Mouse (Mus musculus): ENCODE measurements around the gene Csf1. TPM values are rescaled to one million over a fixed set of nuclear protein-coding genes. Genes with fewer than 3 reads are reported as not detected.
A peak's percentile ranks its signal among the peaks of the same experiment; 100 is the strongest.

Gene Csf1
- polyA plus RNA-seq, 1 experiment from 2014 or later, result 3.9 TPM

GRCm38 (mm10) chr3:107796191-107796983, 36.1 kb upstream of the Csf1 start:
- peaks cover 5% of the 10 kb centered on the region; the same call in 1 of the 2 replicates for H3K4me1 ChIP-seq (ENCODE audit: control insufficient read depth, insufficient read depth, low read length)
- no peak overlapping the region for H3K9ac ChIP-seq (replicated peaks; ENCODE audit: low read length)
- no peak overlapping the region for H3K27ac ChIP-seq (replicated peaks; ENCODE audit: low read depth, low read length)
- no peaks in the 10 kb centered on the region for H3K27me3 ChIP-seq (ENCODE audit: control insufficient read depth, insufficient read depth, low read length)
- H3K4me3 ChIP-seq (ENCODE audit: low read depth, low read length), result no peak overlapping the region
- no peak overlapping the region for H3K4me2 ChIP-seq (ENCODE audit: low read depth, low read length)
- no peaks in the 10 kb centered on the region for H3K9me3 ChIP-seq (replicated peaks; ENCODE audit: control insufficient read depth, low read length)
- WGBS, result 80% methylated on average over 8 of the region's 8 CpGs
- no peak for DNase-seq (ENCODE audit: low spot score)
- no peaks in the 10 kb centered on the region for H3K36me3 ChIP-seq (replicated peaks; ENCODE audit: control insufficient read depth, insufficient read depth, low read depth, low read length)
- no peak for ATAC-seq (replicated peaks; ENCODE audit: insufficient number of reproducible peaks, low FRiP score, low TSS enrichment, low read depth)

- no peaks in the 10 kb centered on the region for H3K36me3 ChIP-seq (replicated peaks; ENCODE audit: control insufficient read depth, insufficient read depth, low read depth, low read length)
- H3K27ac ChIP-seq (replicated peaks; ENCODE audit: low read depth, low read length), result no peak overlapping the region
- H3K4me2 ChIP-seq (ENCODE audit: low read depth, low read length), result no peak overlapping the region
- no peak for DNase-seq (ENCODE audit: low spot score)
- no peaks in the 10 kb centered on the region for H3K27me3 ChIP-seq (ENCODE audit: control insufficient read depth, insufficient read depth, low read length)
- H3K4me3 ChIP-seq (ENCODE audit: low read depth, low read length), result no peak overlapping the region
- H3K9me3 ChIP-seq (replicated peaks; ENCODE audit: control insufficient read depth, low read length), result no peaks in the 10 kb centered on the region
- ATAC-seq (replicated peaks; ENCODE audit: insufficient number of reproducible peaks, low FRiP score, low TSS enrichment, low read depth), result no peak
- H3K4me1 ChIP-seq (ENCODE audit: control insufficient read depth, insufficient read depth, low read length), result peaks cover 5% of the 10 kb centered on the region; the same call in 1 of the 2 replicates
- H3K9ac ChIP-seq (replicated peaks; ENCODE audit: low read length), result no peak overlapping the region
- WGBS, result 88% methylated on average over 3 of the region's 3 CpGs
Observed at GRCm38 (mm10) chr3:107794890-107795289, 34.6 kb upstream of the Csf1 start.

GRCm38 (mm10) chr3:107793300-107794201, 33.3 kb upstream of the Csf1 start:
- Histone ChIP-seq H3K4me2 (ENCODE audit: low read depth, low read length) (no peak overlapping the region), H3K9ac (replicated peaks; ENCODE audit: low read length) (no peak overlapping the region)

GRCm38 (mm10) chr3:107792736-107793135, 32.5 kb upstream of the Csf1 start:
- ATAC-seq (replicated peaks; ENCODE audit: insufficient number of reproducible peaks, low FRiP score, low TSS enrichment, low read depth), result no peak
- no peak overlapping the region for H3K27ac ChIP-seq (replicated peaks; ENCODE audit: low read depth, low read length)
- H3K9me3 ChIP-seq (replicated peaks; ENCODE audit: control insufficient read depth, low read length), result no peaks in the 10 kb centered on the region
- H3K9ac ChIP-seq (replicated peaks; ENCODE audit: low read length), result no peak overlapping the region
- H3K4me1 ChIP-seq (ENCODE audit: control insufficient read depth, insufficient read depth, low read length), result peaks cover 5% of the 10 kb centered on the region; the same call in 1 of the 2 replicates
- no peaks in the 10 kb centered on the region for H3K36me3 ChIP-seq (replicated peaks; ENCODE audit: control insufficient read depth, insufficient read depth, low read depth, low read length)
- H3K27me3 ChIP-seq (ENCODE audit: control insufficient read depth, insufficient read depth, low read length), result no peaks in the 10 kb centered on the region
- DNase-seq (ENCODE audit: low spot score), result no peak
- H3K4me2 ChIP-seq (ENCODE audit: low read depth, low read length), result no peak overlapping the region
- 96% methylated on average over 5 of the region's 5 CpGs for WGBS
- H3K4me3 ChIP-seq (ENCODE audit: low read depth, low read length), result no peak overlapping the region

More at GRCm38 (mm10) chr3:107793300-107794201, 33.3 kb upstream of the Csf1 start:
- Histone ChIP-seq H3K9me3 (replicated peaks; ENCODE audit: control insufficient read depth, low read length) (no peaks in the 10 kb centered on the region), H3K4me1 (ENCODE audit: control insufficient read depth, insufficient read depth, low read length) (peaks cover 5% of the 10 kb centered on the region; the same call in 1 of the 2 replicates), H3K4me3 (ENCODE audit: low read depth, low read length) (no peak overlapping the region), H3K36me3 (replicated peaks; ENCODE audit: control insufficient read depth, insufficient read depth, low read depth, low read length) (no peaks in the 10 kb centered on the region), H3K27ac (replicated peaks; ENCODE audit: low read depth, low read length) (peak overlapping the region; percentile 57), H3K27me3 (ENCODE audit: control insufficient read depth, insufficient read depth, low read length) (no peaks in the 10 kb centered on the region)
- whole genome bisulfite sequencing, result 19% methylated on average over 10 of the region's 10 CpGs
- ATAC-seq (replicated peaks; ENCODE audit: insufficient number of reproducible peaks, low FRiP score, low TSS enrichment, low read depth), result peak; percentile 56; the same call in 1 of the 2 replicates
- peak; percentile 41 for DNase-seq (ENCODE audit: low spot score)

GRCm38 (mm10) chr3:107790766-107791303, 30.6 kb upstream of the Csf1 start:
- Histone ChIP-seq H3K9ac (replicated peaks; ENCODE audit: low read length) (no peak overlapping the region), H3K36me3 (replicated peaks; ENCODE audit: control insufficient read depth, insufficient read depth, low read depth, low read length) (no peaks in the 10 kb centered on the region), H3K4me1 (ENCODE audit: control insufficient read depth, insufficient read depth, low read length) (peaks cover 5% of the 10 kb centered on the region; the same call in 1 of the 2 replicates), H3K4me2 (ENCODE audit: low read depth, low read length) (no peak overlapping the region), H3K4me3 (ENCODE audit: low read depth, low read length) (no peak overlapping the region), H3K27me3 (ENCODE audit: control insufficient read depth, insufficient read depth, low read length) (no peaks in the 10 kb centered on the region), H3K9me3 (replicated peaks; ENCODE audit: control insufficient read depth, low read length) (no peaks in the 10 kb centered on the region), H3K27ac (replicated peaks; ENCODE audit: low read depth, low read length) (no peak overlapping the region)
- no peak for DNase-seq (ENCODE audit: low spot score)
- ATAC-seq (replicated peaks; ENCODE audit: insufficient number of reproducible peaks, low FRiP score, low TSS enrichment, low read depth), result no peak
- WGBS, result 85% methylated on average over 11 of the region's 11 CpGs

- no peak overlapping the region for H3K4me2 ChIP-seq (ENCODE audit: low read depth, low read length)
- no peak overlapping the region for H3K27ac ChIP-seq (replicated peaks; ENCODE audit: low read depth, low read length)
- H3K9me3 ChIP-seq (replicated peaks; ENCODE audit: control insufficient read depth, low read length), result no peaks in the 10 kb centered on the region
- no peaks in the 10 kb centered on the region for H3K36me3 ChIP-seq (replicated peaks; ENCODE audit: control insufficient read depth, insufficient read depth, low read depth, low read length)
- no peak for ATAC-seq (replicated peaks; ENCODE audit: insufficient number of reproducible peaks, low FRiP score, low TSS enrichment, low read depth)
- WGBS, result 80% methylated on average over 3 of the region's 3 CpGs
- H3K4me3 ChIP-seq (ENCODE audit: low read depth, low read length), result no peak overlapping the region
- H3K27me3 ChIP-seq (ENCODE audit: control insufficient read depth, insufficient read depth, low read length), result no peaks in the 10 kb centered on the region
- DNase-seq (ENCODE audit: low spot score), result no peak
- H3K9ac ChIP-seq (replicated peaks; ENCODE audit: low read length), result no peak overlapping the region
- H3K4me1 ChIP-seq (ENCODE audit: control insufficient read depth, insufficient read depth, low read length), result peaks cover 5% of the 10 kb centered on the region; the same call in 1 of the 2 replicates
Observed at GRCm38 (mm10) chr3:107790227-107790626, 30.0 kb upstream of the Csf1 start.

- Histone ChIP-seq H3K4me3 (ENCODE audit: low read depth, low read length) (no peak overlapping the region), H3K9ac (replicated peaks; ENCODE audit: low read length) (no peak overlapping the region), H3K27ac (replicated peaks; ENCODE audit: low read depth, low read length) (no peak overlapping the region), H3K36me3 (replicated peaks; ENCODE audit: control insufficient read depth, insufficient read depth, low read depth, low read length) (no peaks in the 10 kb centered on the region), H3K9me3 (replicated peaks; ENCODE audit: control insufficient read depth, low read length) (no peaks in the 10 kb centered on the region), H3K4me1 (ENCODE audit: control insufficient read depth, insufficient read depth, low read length) (peaks cover 5% of the 10 kb centered on the region; the same call in 1 of the 2 replicates), H3K27me3 (ENCODE audit: control insufficient read depth, insufficient read depth, low read length) (no peaks in the 10 kb centered on the region), H3K4me2 (ENCODE audit: low read depth, low read length) (no peak overlapping the region)
- no peak for DNase-seq (ENCODE audit: low spot score)
- ATAC-seq (replicated peaks; ENCODE audit: insufficient number of reproducible peaks, low FRiP score, low TSS enrichment, low read depth), result no peak
- WGBS, result 46% methylated on average over 3 of the region's 3 CpGs
Observed at GRCm38 (mm10) chr3:107788885-107789284, 28.6 kb upstream of the Csf1 start.
